Comparison of ENCODE assay signal across 7 mouse cellular contexts in genomic region chr5:137308356-137308755, GRCm38 (mm10). TPM values are rescaled to one million over a fixed set of nuclear protein-coding genes. Genes with fewer than 3 reads are reported as not detected.
DNase-seq lines count a peak whose midpoint lies in the region; ATAC-seq and TF ChIP-seq lines count a peak whose summit lies in the region.

No protein-coding gene starts in this region.

- WGBS in lung, embryonic 16.5 days: 92% methylated on average over 4 of the region's 4 CpGs
- 92% methylated on average over 4 of the region's 4 CpGs for WGBS in lung, adult 2 months
- WGBS in forebrain, embryonic 10.5 days: 93% methylated on average over 4 of the region's 4 CpGs
- 89% methylated on average over 4 of the region's 4 CpGs for WGBS in limb, embryonic 14.5 days
- WGBS in stomach, postnatal 0 days: 94% methylated on average over 4 of the region's 4 CpGs

- H3K27ac ChIP-seq in lung, embryonic 16.5 days (ENCODE audit: low read length): peak overlapping the region; percentile 91
- H3K27ac ChIP-seq in forebrain, embryonic 10.5 days: peak overlapping the region; percentile 97
- H3K27ac ChIP-seq in limb, embryonic 14.5 days (replicated peaks; ENCODE audit: low read depth, low read length): peak overlapping the region; percentile 91
- H3K27ac ChIP-seq in stomach, postnatal 0 days (replicated peaks): peak overlapping the region; percentile 93; the same call in 1 of the 2 replicates

- peak overlapping the region; percentile 99 for H3K9ac ChIP-seq in lung, embryonic 16.5 days (ENCODE audit: low read length)
- no peak overlapping the region; the same call in 1 of the 2 replicates for H3K9ac ChIP-seq in limb, embryonic 14.5 days (ENCODE audit: low read depth, low read length, severe bottlenecking)
- no peak overlapping the region; the same call in 1 of the 2 replicates for H3K9ac ChIP-seq in stomach, postnatal 0 days (ENCODE audit: low read length)

- no peak for DNase-seq in lung, adult 2 months
- DNase-seq in forebrain, embryonic 10.5 days (ENCODE audit: extremely low spot score, low spot score): no peak
- no peak for DNase-seq in limb, embryonic 14.5 days (ENCODE audit: low spot score)
- DNase-seq in stomach, postnatal 0 days (ENCODE audit: low spot score): no peak
- no peak for DNase-seq in gastrocnemius, postnatal 36 days
- no peak for DNase-seq in cerebellum, adult 8-10 months

- H3K36me3 ChIP-seq in lung, embryonic 16.5 days (ENCODE audit: control insufficient read depth, insufficient read depth, low read length): peaks cover 33% of the 10 kb centered on the region
- H3K36me3 ChIP-seq in forebrain, embryonic 10.5 days (replicated peaks): peaks cover 75% of the 10 kb centered on the region
- H3K36me3 ChIP-seq in limb, embryonic 14.5 days (ENCODE audit: control insufficient read depth, insufficient read depth, low read length): peaks cover 62% of the 10 kb centered on the region
- peaks cover 15% of the 10 kb centered on the region for H3K36me3 ChIP-seq in stomach, postnatal 0 days (ENCODE audit: control insufficient read depth, insufficient read depth, low read length)

- H3K4me1 ChIP-seq in lung, embryonic 16.5 days (replicated peaks; ENCODE audit: control insufficient read depth, insufficient read depth, low read length): peaks cover 42% of the 10 kb centered on the region
- H3K4me1 ChIP-seq in lung, adult 2 months (ENCODE audit: control insufficient read depth, insufficient read depth, low read length): peaks cover 9% of the 10 kb centered on the region
- peaks cover 60% of the 10 kb centered on the region for H3K4me1 ChIP-seq in forebrain, embryonic 10.5 days
- peaks cover 31% of the 10 kb centered on the region for H3K4me1 ChIP-seq in limb, embryonic 14.5 days (ENCODE audit: control insufficient read depth, insufficient read depth, low read length)
- H3K4me1 ChIP-seq in stomach, postnatal 0 days (replicated peaks; ENCODE audit: control insufficient read depth, insufficient read depth): peaks cover 7% of the 10 kb centered on the region

- ATAC-seq in lung, embryonic 16.5 days (ENCODE audit: low read depth): no peak
- ATAC-seq in limb, embryonic 14.5 days (ENCODE audit: low FRiP score, low read depth): no peak
- ATAC-seq in stomach, postnatal 0 days (ENCODE audit: low FRiP score, low TSS enrichment): no peak

- no peak for TF ChIP-seq EP300 in stomach, postnatal 0 days (optimal IDR thresholded peaks at IDR 0.05)

- intact Hi-C loops in gastrocnemius, postnatal 36 days (cut with DNase I): no loop called here

- no peaks in the 10 kb centered on the region for H3K9me3 ChIP-seq in lung, embryonic 16.5 days (ENCODE audit: control insufficient read depth, low read length)
- H3K9me3 ChIP-seq in forebrain, embryonic 10.5 days: peaks cover 7% of the 10 kb centered on the region; the same call in 1 of the 2 replicates
- no peaks in the 10 kb centered on the region for H3K9me3 ChIP-seq in limb, embryonic 14.5 days (ENCODE audit: control insufficient read depth, low read length)
- no peaks in the 10 kb centered on the region for H3K9me3 ChIP-seq in stomach, postnatal 0 days (ENCODE audit: control insufficient read depth, low read length)

- peak overlapping the region; percentile 83 for H3K4me3 ChIP-seq in lung, embryonic 16.5 days (ENCODE audit: low read length)
- no peak overlapping the region for H3K4me3 ChIP-seq in lung, adult 2 months (replicated peaks; ENCODE audit: extremely low read depth, low read depth, low read length)
- H3K4me3 ChIP-seq in forebrain, embryonic 10.5 days: peak overlapping the region; percentile 95
- H3K4me3 ChIP-seq in limb, embryonic 14.5 days (replicated peaks; ENCODE audit: low read length): peak overlapping the region; percentile 94
- no peak overlapping the region for H3K4me3 ChIP-seq in stomach, postnatal 0 days (ENCODE audit: low read depth, low read length)

- peak overlapping the region; percentile 58 for H3K4me2 ChIP-seq in lung, embryonic 16.5 days (ENCODE audit: low read depth, low read length)
- H3K4me2 ChIP-seq in limb, embryonic 14.5 days (replicated peaks; ENCODE audit: low read depth, low read length, severe bottlenecking): peak overlapping the region; percentile 78
- peak overlapping the region; percentile 64; the same call in 1 of the 2 replicates for H3K4me2 ChIP-seq in stomach, postnatal 0 days (replicated peaks; ENCODE audit: low read depth)

- TF ChIP-seq POLR2A in lung, adult 2 months (IDR thresholded peaks at IDR 0.05; ENCODE audit: borderline replicate concordance, extremely low read depth, low read depth, low read length): no peak
- TF ChIP-seq POLR2A in limb, embryonic 14.5 days (IDR thresholded peaks at IDR 0.05; ENCODE audit: borderline replicate concordance, extremely low read depth, insufficient read depth, insufficient read length): no peak

- H3K27me3 ChIP-seq in lung, embryonic 16.5 days (ENCODE audit: control insufficient read depth, insufficient read depth, low read depth, low read length): no peaks in the 10 kb centered on the region
- H3K27me3 ChIP-seq in forebrain, embryonic 10.5 days (ENCODE audit: poor library complexity, severe bottlenecking): no peaks in the 10 kb centered on the region
- H3K27me3 ChIP-seq in limb, embryonic 14.5 days (ENCODE audit: control insufficient read depth, insufficient read depth, low read length): no peaks in the 10 kb centered on the region
- no peaks in the 10 kb centered on the region for H3K27me3 ChIP-seq in stomach, postnatal 0 days (ENCODE audit: control insufficient read depth, insufficient read depth, low read length)

- TF ChIP-seq CTCF in lung, adult 2 months (IDR thresholded peaks at IDR 0.05; ENCODE audit: insufficient read depth, low read length): no peak
- 0 out of 2 replicates have a peak, but pooled peaks have one; percentile 30 for TF ChIP-seq CTCF in stomach, postnatal 0 days (IDR thresholded peaks at IDR 0.05; ENCODE audit: low read depth)

RNA-seq across cellular contexts. Expression of gene Srrt, which starts 0.9 kb away (rescaled TPM):
- polyA plus RNA-seq in lung, embryonic 16.5 days (2015; fragmentation: Nextera tagmentation; extraction: Ambion mirVana): 141 and 144 TPM in 2 replicates
- 107 and 136 TPM in 2 replicates for polyA plus RNA-seq in lung, adult 2 months (2012; rRNA removed)
- 205 and 209 TPM in 2 replicates for polyA plus RNA-seq in forebrain, embryonic 10.5 days (2016; fragmentation: Nextera tagmentation; extraction: Ambion mirVana)
- 263 and 300 TPM in 2 replicates for polyA plus RNA-seq in limb, embryonic 14.5 days (2012; rRNA removed)
- 104 and 109 TPM in 2 replicates for polyA plus RNA-seq in limb, embryonic 14.5 days (2014; fragmentation: Nextera tagmentation; extraction: Ambion mirVana)
- polyA plus RNA-seq in stomach, postnatal 0 days (2015; fragmentation: Nextera tagmentation; extraction: Ambion mirVana): 29.3 and 31.6 TPM in 2 replicates
- total RNA-seq in gastrocnemius, postnatal 36 days (2021): 10 to 100 TPM; 27.7 to 39.8 TPM

RNA-seq across cellular contexts. Expression of gene Trip6, which starts 5.8 kb away (rescaled TPM):
- polyA plus RNA-seq in lung, embryonic 16.5 days (2015; fragmentation: Nextera tagmentation; extraction: Ambion mirVana): 90.5 and 94.0 TPM in 2 replicates
- 52.6 and 55.2 TPM in 2 replicates for polyA plus RNA-seq in lung, adult 2 months (2012; rRNA removed)
- polyA plus RNA-seq in forebrain, embryonic 10.5 days (2016; fragmentation: Nextera tagmentation; extraction: Ambion mirVana): 70.3 and 73.0 TPM in 2 replicates
- 131 and 155 TPM in 2 replicates for polyA plus RNA-seq in limb, embryonic 14.5 days (2012; rRNA removed)
- polyA plus RNA-seq in limb, embryonic 14.5 days (2014; fragmentation: Nextera tagmentation; extraction: Ambion mirVana): 91.0 and 105 TPM in 2 replicates
- 46.4 and 47.9 TPM in 2 replicates for polyA plus RNA-seq in stomach, postnatal 0 days (2015; fragmentation: Nextera tagmentation; extraction: Ambion mirVana)
- 1 to 10 TPM; 3.7 to 4.1 TPM for total RNA-seq in gastrocnemius, postnatal 36 days (2021)

RNA-seq across cellular contexts. Expression of gene Ufsp1, which starts 13.9 kb away (rescaled TPM):
- polyA plus RNA-seq in lung, embryonic 16.5 days (2015; fragmentation: Nextera tagmentation; extraction: Ambion mirVana): 5.1 and 5.6 TPM in 2 replicates
- 7.0 and 7.1 TPM in 2 replicates for polyA plus RNA-seq in lung, adult 2 months (2012; rRNA removed)
- polyA plus RNA-seq in forebrain, embryonic 10.5 days (2016; fragmentation: Nextera tagmentation; extraction: Ambion mirVana): 10.3 and 10.4 TPM in 2 replicates
- polyA plus RNA-seq in limb, embryonic 14.5 days (2012; rRNA removed): 10.4 and 10.5 TPM in 2 replicates
- polyA plus RNA-seq in limb, embryonic 14.5 days (2014; fragmentation: Nextera tagmentation; extraction: Ambion mirVana): 9.8 and 10.2 TPM in 2 replicates
- 11.0 and 11.4 TPM in 2 replicates for polyA plus RNA-seq in stomach, postnatal 0 days (2015; fragmentation: Nextera tagmentation; extraction: Ambion mirVana)
- total RNA-seq in gastrocnemius, postnatal 36 days (2021): 10 to 100 TPM; 17.6 to 25.1 TPM

RNA-seq across cellular contexts. Expression of gene Ache, which starts 21.0 kb away (rescaled TPM):
- 1.9 and 2.6 TPM in 2 replicates for polyA plus RNA-seq in lung, embryonic 16.5 days (2015; fragmentation: Nextera tagmentation; extraction: Ambion mirVana)
- polyA plus RNA-seq in lung, adult 2 months (2012; rRNA removed): 2.0 and 3.3 TPM in 2 replicates
- polyA plus RNA-seq in forebrain, embryonic 10.5 days (2016; fragmentation: Nextera tagmentation; extraction: Ambion mirVana): 1.9 and 2.3 TPM in 2 replicates
- polyA plus RNA-seq in limb, embryonic 14.5 days (2012; rRNA removed): 21.8 and 28.7 TPM in 2 replicates
- polyA plus RNA-seq in limb, embryonic 14.5 days (2014; fragmentation: Nextera tagmentation; extraction: Ambion mirVana): 18.0 and 21.8 TPM in 2 replicates
- polyA plus RNA-seq in stomach, postnatal 0 days (2015; fragmentation: Nextera tagmentation; extraction: Ambion mirVana): 10.0 and 12.2 TPM in 2 replicates
- 10 to 100 TPM; 25.2 to 41.2 TPM for total RNA-seq in gastrocnemius, postnatal 36 days (2021)

RNA-seq across cellular contexts. Expression of gene Slc12a9, which starts 25.0 kb away (rescaled TPM):
- 11.6 and 12.5 TPM in 2 replicates for polyA plus RNA-seq in lung, embryonic 16.5 days (2015; fragmentation: Nextera tagmentation; extraction: Ambion mirVana)
- 22.5 and 24.1 TPM in 2 replicates for polyA plus RNA-seq in lung, adult 2 months (2012; rRNA removed)
- polyA plus RNA-seq in forebrain, embryonic 10.5 days (2016; fragmentation: Nextera tagmentation; extraction: Ambion mirVana): 10.6 and 11.8 TPM in 2 replicates
- polyA plus RNA-seq in limb, embryonic 14.5 days (2012; rRNA removed): 20.2 and 26.1 TPM in 2 replicates
- 8.0 and 11.9 TPM in 2 replicates for polyA plus RNA-seq in limb, embryonic 14.5 days (2014; fragmentation: Nextera tagmentation; extraction: Ambion mirVana)
- polyA plus RNA-seq in stomach, postnatal 0 days (2015; fragmentation: Nextera tagmentation; extraction: Ambion mirVana): 6.5 and 7.2 TPM in 2 replicates
- total RNA-seq in gastrocnemius, postnatal 36 days (2021): 1 to 10 TPM; 2.4 to 2.5 TPM

Comparison
In these comparisons a context has a peak if more than half of its experiments do, and no peak if none do; other contexts are left out.
1. H3K4me3 ChIP-seq: peak in lung, embryonic 16.5 days (single experiment), forebrain, embryonic 10.5 days (single experiment) and limb, embryonic 14.5 days (single experiment); none in lung, adult 2 months (single experiment) and stomach, postnatal 0 days (single experiment).
2. Peak in every context shown above with its lines, with median percentiles within 50 percentile points of each other: H3K27ac ChIP-seq and H3K4me2 ChIP-seq.